Mouse (Mus musculus) forebrain, embryonic 10.5 days (tissue): ENCODE data around the gene Mesd. TPM values are rescaled to one million over a fixed set of nuclear protein-coding genes. Genes with fewer than 3 reads are reported as not detected.
"Not testable (repeated sequence)": the region's sequence is repeated elsewhere in the genome, so short reads cannot be mapped to it uniquely, and the experiment has no call there.

ENCODE experiments used
- DNase-seq: peaks from one replicate; pipeline ENCODE4 v3.0.0-alpha.2; 2017; ENCODE audit warnings: low spot score; ENCODE audit errors: extremely low spot score
- H3K27ac ChIP-seq: fragments of 300-500 bp; sonication (generic); 2 replicates; pipeline ENCODE4 v1.5.1; 2016; ENCODE audit warnings: mild to moderate bottlenecking
- H3K27me3 ChIP-seq: fragments of 300-500 bp; sonication (generic); 2 replicates; pipeline ENCODE4 v1.6.1; 2016; ENCODE audit warnings: mild to moderate bottlenecking; ENCODE audit not compliant: poor library complexity, severe bottlenecking
- H3K36me3 ChIP-seq: fragments of 300-500 bp; sonication (generic); replicated peaks from 2 replicates; pipeline ENCODE4 v1.6.1; 2016; ENCODE audit warnings: mild to moderate bottlenecking, moderate library complexity
- H3K4me1 ChIP-seq: fragments of 300-500 bp; sonication (generic); 2 replicates; pipeline ENCODE4 v1.6.1; 2016
- H3K4me3 ChIP-seq: fragments of 300-500 bp; sonication (generic); 2 replicates; pipeline ENCODE4 v1.5.1; 2016; ENCODE audit warnings: mild to moderate bottlenecking, moderate library complexity
- H3K9me3 ChIP-seq: fragments of 300-500 bp; sonication (generic); 2 replicates; pipeline ENCODE4 v1.6.1; 2016; ENCODE audit warnings: mild to moderate bottlenecking, moderate library complexity
- WGBS: fragments of 180-500 bp; shearing (Covaris S2); methylation state at CpG from one replicate; pipeline ENCODE4 v1.1.7; 2016; 5-methylcytosine and 5-hydroxymethylcytosine counted together
- polyA plus RNA-seq: library from polyadenylated mRNA; unstranded; fragments of >200 nt; fragmentation: Nextera tagmentation; extraction: Ambion mirVana; gene quantifications from 2 replicates; pipeline ENCODE4 v1.2.1, GENCODE M21; 2016

The Mesd gene
- polyA plus RNA-seq, 1 experiment from 2014 or later: 102 TPM

- 46% methylated on average over 6 of the region's 6 CpGs for WGBS
- DNase-seq: no peak
- Histone ChIP-seq H3K4me1 (peaks cover 52% of the 10 kb centered on the region), H3K9me3 (peaks cover 16% of the 10 kb centered on the region), H3K36me3 (peaks cover 22% of the 10 kb centered on the region), H3K27ac (peak overlapping the region; percentile 97), H3K27me3 (peaks cover 9% of the 10 kb centered on the region; the same call in 1 of the 2 replicates), H3K4me3 (peak overlapping the region; percentile 80)
These were observed 761 bp downstream of the Mesd start for GRCm38 (mm10) chr7:83884921-83885532.

GRCm38 (mm10) chr7:83885835-83886234, 1.6 kb downstream of the Mesd start:
- H3K27ac ChIP-seq: no peak overlapping the region
- 91% methylated on average over 4 of the region's 4 CpGs for WGBS
- H3K4me3 ChIP-seq: no peak overlapping the region
- H3K36me3 ChIP-seq: peaks cover 20% of the 10 kb centered on the region
- H3K9me3 ChIP-seq: peaks cover 16% of the 10 kb centered on the region
- no peak for DNase-seq
- peaks cover 45% of the 10 kb centered on the region for H3K4me1 ChIP-seq
- peaks cover 9% of the 10 kb centered on the region; the same call in 1 of the 2 replicates for H3K27me3 ChIP-seq

- H3K4me1 ChIP-seq: peaks cover 41% of the 10 kb centered on the region
- WGBS: 93% methylated on average over 6 of the region's 6 CpGs
- peaks cover 9% of the 10 kb centered on the region; the same call in 1 of the 2 replicates for H3K27me3 ChIP-seq
- peaks cover 16% of the 10 kb centered on the region for H3K9me3 ChIP-seq
- no peak for DNase-seq
- no peak overlapping the region for H3K4me3 ChIP-seq
- no peak overlapping the region for H3K27ac ChIP-seq
- H3K36me3 ChIP-seq: peaks cover 13% of the 10 kb centered on the region
These were observed 2.3 kb downstream of the Mesd start for GRCm38 (mm10) chr7:83886366-83887129.

GRCm38 (mm10) chr7:83889383-83889782, 5.1 kb downstream of the Mesd start:
- Histone ChIP-seq H3K9me3 (peaks cover 6% of the 10 kb centered on the region; the same call in 1 of the 2 replicates), H3K27ac (no peak overlapping the region), H3K4me1 (peaks cover 30% of the 10 kb centered on the region), H3K4me3 (no peak overlapping the region), H3K36me3 (peaks cover under 1% of the 10 kb centered on the region), H3K27me3 (no peaks in the 10 kb centered on the region)
- 78% methylated on average over 3 of the region's 3 CpGs for WGBS
- DNase-seq: no peak

- H3K27me3 ChIP-seq, H3K9me3 ChIP-seq, H3K4me3 ChIP-seq, H3K36me3 ChIP-seq, H3K27ac ChIP-seq, DNase-seq: not testable (repeated sequence)
- H3K4me1 ChIP-seq: peaks cover 25% of the 10 kb centered on the region
- 90% methylated on average over 5 of the region's 5 CpGs for WGBS
These were observed 5.7 kb downstream of the Mesd start for GRCm38 (mm10) chr7:83889946-83890345.

- peak; percentile 98 for DNase-seq
- Histone ChIP-seq H3K9me3 (no peaks in the 10 kb centered on the region; the same call in 1 of the 2 replicates), H3K27me3 (no peaks in the 10 kb centered on the region), H3K36me3 (peaks cover 23% of the 10 kb centered on the region), H3K4me3 (peak overlapping the region; percentile 85), H3K27ac (peak overlapping the region; percentile 94), H3K4me1 (peaks cover 21% of the 10 kb centered on the region)
- WGBS: 4% methylated on average over 44 of the region's 44 CpGs
These were observed 7.4 kb downstream of the Mesd start for GRCm38 (mm10) chr7:83891433-83892332.

- Histone ChIP-seq H3K36me3 (peaks cover 27% of the 10 kb centered on the region), H3K27me3 (no peaks in the 10 kb centered on the region), H3K9me3 (no peaks in the 10 kb centered on the region), H3K4me1 (peaks cover 21% of the 10 kb centered on the region), H3K4me3 (peak overlapping the region; percentile 85), H3K27ac (peak overlapping the region; percentile 94)
- under 1% methylated on average over 21 of the region's 21 CpGs for WGBS
- DNase-seq: no peak
These were observed 8.0 kb downstream of the Mesd start for GRCm38 (mm10) chr7:83892333-83892669.

GRCm38 (mm10) chr7:83894348-83894747, 10.1 kb downstream of the Mesd start:
- H3K4me3 ChIP-seq: no peak overlapping the region
- H3K4me1 ChIP-seq: peaks cover 21% of the 10 kb centered on the region
- peaks cover 48% of the 10 kb centered on the region for H3K36me3 ChIP-seq
- DNase-seq: no peak
- H3K27ac ChIP-seq: no peak overlapping the region
- no peaks in the 10 kb centered on the region for H3K9me3 ChIP-seq
- no peaks in the 10 kb centered on the region for H3K27me3 ChIP-seq
- WGBS: 97% methylated on average over 1 of the region's 1 CpGs

GRCm38 (mm10) chr7:83896077-83896740, 11.9 kb downstream of the Mesd start:
- no peak for DNase-seq
- 94% methylated on average over 5 of the region's 5 CpGs for WGBS
- no peak overlapping the region for H3K4me3 ChIP-seq

GRCm38 (mm10) chr7:83898267-83898666, 14.0 kb downstream of the Mesd start:
- no peak for DNase-seq
- Histone ChIP-seq H3K27ac (no peak overlapping the region), H3K4me1 (peaks cover 8% of the 10 kb centered on the region), H3K27me3 (no peaks in the 10 kb centered on the region), H3K36me3 (peaks cover 75% of the 10 kb centered on the region), H3K4me3 (no peak overlapping the region), H3K9me3 (no peaks in the 10 kb centered on the region)
- WGBS: 94% methylated on average over 11 of the region's 11 CpGs

More at GRCm38 (mm10) chr7:83896077-83896740, 11.9 kb downstream of the Mesd start:
- no peaks in the 10 kb centered on the region for H3K27me3 ChIP-seq
- H3K27ac ChIP-seq: no peak overlapping the region
- H3K4me1 ChIP-seq: peaks cover 21% of the 10 kb centered on the region
- peaks cover 66% of the 10 kb centered on the region for H3K36me3 ChIP-seq
- no peaks in the 10 kb centered on the region for H3K9me3 ChIP-seq

GRCm38 (mm10) chr7:83900519-83900918, 16.3 kb downstream of the Mesd start:
- Histone ChIP-seq H3K9me3 (no peaks in the 10 kb centered on the region), H3K27ac (no peak overlapping the region), H3K36me3 (peaks cover 63% of the 10 kb centered on the region), H3K4me1 (no peaks in the 10 kb centered on the region), H3K4me3 (no peak overlapping the region), H3K27me3 (no peaks in the 10 kb centered on the region)
- DNase-seq: no peak
- 83% methylated on average over 3 of the region's 3 CpGs for WGBS

- no peak overlapping the region for H3K4me3 ChIP-seq
- H3K4me1 ChIP-seq: no peaks in the 10 kb centered on the region
- no peak overlapping the region for H3K27ac ChIP-seq
- H3K36me3 ChIP-seq: peaks cover 54% of the 10 kb centered on the region
- no peak for DNase-seq
- WGBS: 91% methylated on average over 4 of the region's 4 CpGs
- no peaks in the 10 kb centered on the region for H3K27me3 ChIP-seq
- peaks cover 5% of the 10 kb centered on the region; the same call in 1 of the 2 replicates for H3K9me3 ChIP-seq
These were observed 17.2 kb downstream of the Mesd start for GRCm38 (mm10) chr7:83901425-83901824.
